Mouse (Mus musculus): ENCODE data around the gene Trim41.

DNA sequence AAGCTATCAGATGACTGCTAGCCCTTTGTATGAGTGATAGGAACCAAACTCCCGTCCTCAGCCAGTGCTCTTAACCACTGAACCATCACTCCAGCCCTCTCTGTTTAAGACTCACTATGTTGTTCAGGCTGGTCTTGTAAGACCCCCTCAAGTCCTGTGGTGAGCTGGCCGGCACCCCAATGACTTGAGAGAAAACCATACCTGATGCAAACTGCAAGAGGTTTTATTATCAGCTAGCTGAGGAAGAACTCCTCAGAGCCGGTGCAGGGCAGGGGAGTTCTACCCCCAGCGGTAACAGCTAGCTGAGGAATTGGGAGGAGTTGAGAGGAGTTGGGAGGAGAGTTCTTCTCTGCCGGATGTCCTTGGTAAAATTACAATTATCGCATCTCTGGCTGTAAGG is 10.8 kb upstream of the Trim41 start:
- TF ChIP-seq CTCF (IDR thresholded peaks at IDR 0.05; ENCODE audit: low read depth, low read length) (no peak), POLR2A (IDR thresholded peaks at IDR 0.05; ENCODE audit: extremely low read depth, insufficient read depth, low read length) (no peak)

Data from liver, adult 2 months (tissue).